Mouse (Mus musculus) liver, embryonic 11.5 days (tissue): ENCODE data around the gene H2-M10.2. TPM values are rescaled to one million over a fixed set of nuclear protein-coding genes. Genes with fewer than 3 reads are reported as not detected.
"Not testable (repeated sequence)": the region's sequence is repeated elsewhere in the genome, so short reads cannot be mapped to it uniquely, and the experiment has no call there.

ENCODE experiments used
- ATAC-seq: fragments of 200-750 bp; cut with Nextera tagmentation; replicated peaks from 2 replicates; pipeline ENCODE4 v1.8.0; 2017; ENCODE audit warnings: moderate number of reproducible peaks, mild to moderate bottlenecking, moderate TSS enrichment, moderate library complexity; ENCODE audit not compliant: low FRiP score
- DNase-seq: peaks from one replicate; pipeline ENCODE4 v3.0.0-alpha.2; 2017; ENCODE audit warnings: low spot score
- H3K27ac ChIP-seq: fragments of 300-500 bp; sonication (generic); 2 replicates; pipeline ENCODE4 v1.5.1; 2014; ENCODE audit warnings: mild to moderate bottlenecking, low read depth, low read length, control low read depth
- H3K27me3 ChIP-seq: fragments of 300-500 bp; sonication (generic); replicated peaks from 2 replicates; pipeline ENCODE4 v1.6.1; 2014; ENCODE audit warnings: low read length, mixed read lengths; ENCODE audit not compliant: control insufficient read depth, insufficient read depth
- H3K36me3 ChIP-seq: fragments of 300-500 bp; sonication (generic); 2 replicates; pipeline ENCODE4 v1.6.1; 2014; ENCODE audit warnings: mild to moderate bottlenecking, low read length, moderate library complexity, mixed read lengths; ENCODE audit not compliant: control insufficient read depth, insufficient read depth
- H3K4me1 ChIP-seq: fragments of 300-500 bp; sonication (generic); replicated peaks from 2 replicates; pipeline ENCODE4 v1.6.1; 2014; ENCODE audit warnings: low read length, mixed read lengths; ENCODE audit not compliant: control insufficient read depth, insufficient read depth
- H3K4me2 ChIP-seq: fragments of 300-500 bp; sonication (generic); 2 replicates; pipeline ENCODE4 v1.6.1; 2014; ENCODE audit warnings: mild to moderate bottlenecking, control low read depth, moderate library complexity
- H3K4me3 ChIP-seq: fragments of 300-500 bp; sonication (generic); 2 replicates; pipeline ENCODE4 v1.5.1; 2014; ENCODE audit warnings: low read depth, low read length, control low read depth
- H3K9ac ChIP-seq: fragments of 300-500 bp; sonication (generic); 2 replicates; pipeline ENCODE4 v1.6.1; 2014; ENCODE audit warnings: low read depth, low read length, control low read depth
- H3K9me3 ChIP-seq: fragments of 300-500 bp; sonication (generic); 2 replicates; pipeline ENCODE4 v1.6.1; 2016; ENCODE audit warnings: low read length, inconsistent platforms, mixed read lengths; ENCODE audit not compliant: control insufficient read depth
- WGBS: fragments of 180-500 bp; shearing (Covaris S2); extraction: QIAGEN DNeasy Blood & Tissue Kit; methylation state at CpG from one replicate; pipeline ENCODE4 v1.1.7; 2014; 5-methylcytosine and 5-hydroxymethylcytosine counted together
- polyA plus RNA-seq: library from polyadenylated mRNA; unstranded; fragments of >200 nt; fragmentation: Nextera tagmentation; extraction: Ambion mirVana; gene quantifications from 2 replicates; pipeline ENCODE4 v1.2.1, GENCODE M21; 2014

H2-M10.2 gene
- polyA plus RNA-seq, 1 experiment from 2014 or later = 0.25 TPM

- peak overlapping the region; percentile 56 for H3K4me2 ChIP-seq
- no peak overlapping the region for H3K9ac ChIP-seq
- WGBS = 4% methylated on average over 27 of the region's 27 CpGs
- H3K9me3 ChIP-seq = no peaks in the 10 kb centered on the region
- no peak for DNase-seq
- no peak for ATAC-seq
- H3K36me3 ChIP-seq = no peaks in the 10 kb centered on the region
- peak overlapping the region; percentile 28 for H3K4me3 ChIP-seq
- H3K4me1 ChIP-seq = no peaks in the 10 kb centered on the region
- peaks cover 53% of the 10 kb centered on the region for H3K27me3 ChIP-seq
- H3K27ac ChIP-seq = no peak overlapping the region
Observed at GRCm38 (mm10) chr17:36237321-36237921, 48.9 kb downstream of the H2-M10.2 start.

GRCm38 (mm10) chr17:36235300-36235699 is 51.0 kb downstream of the H2-M10.2 start:
- H3K9me3 ChIP-seq, H3K36me3 ChIP-seq, H3K9ac ChIP-seq, H3K4me2 ChIP-seq, H3K4me3 ChIP-seq, DNase-seq, H3K4me1 ChIP-seq, H3K27ac ChIP-seq, ATAC-seq: not testable (repeated sequence)
- H3K27me3 ChIP-seq = peaks cover 48% of the 10 kb centered on the region
- 12% methylated on average over 8 of the region's 9 CpGs for WGBS

Other genes with a start within 250 kb of the H2-M10.2 start
- 9.5 and 10.2 TPM in 2 replicates for gene H2-T22, start 243.7 kb downstream of the H2-M10.2 start, polyA plus RNA-seq
- gene Gm6034, start 243.5 kb downstream of the H2-M10.2 start, polyA plus RNA-seq = not detected in 2 replicates
- gene Gm11127, start 228.1 kb downstream of the H2-M10.2 start, polyA plus RNA-seq = not detected in 2 replicates
- not detected in 2 replicates for gene Gm19684, start 164.8 kb downstream of the H2-M10.2 start, polyA plus RNA-seq
- gene Gm7030, start 157.1 kb downstream of the H2-M10.2 start, polyA plus RNA-seq = not detected in 2 replicates
- gene Gm8909, start 118.0 kb downstream of the H2-M10.2 start, polyA plus RNA-seq = 0.25 and 0.31 TPM in 2 replicates
- not detected in 2 replicates for gene H2-T3, start 96.2 kb downstream of the H2-M10.2 start, polyA plus RNA-seq
- 101 and 112 TPM in 2 replicates for gene Rpp21, start 28.4 kb downstream of the H2-M10.2 start, polyA plus RNA-seq
- gene Trim39, start 14.2 kb downstream of the H2-M10.2 start, polyA plus RNA-seq = 13.1 and 14.9 TPM in 2 replicates
- gene H2-M10.1, start 39.7 kb upstream of the H2-M10.2 start, polyA plus RNA-seq = not detected in 2 replicates
- not detected in 2 replicates for gene H2-M10.3, start 81.9 kb upstream of the H2-M10.2 start, polyA plus RNA-seq
- gene H2-M10.4, start 175.8 kb upstream of the H2-M10.2 start, polyA plus RNA-seq = not detected in 2 replicates